Mouse (Mus musculus) cortical plate, adult 2 months (tissue): Measurements from ENCODE around the gene Tmcc2.

ENCODE experiments used
- CTCF ChIP-seq: fragments of 200-500 bp; IDR thresholded peaks from 2 replicates; pipeline ENCODE4 v1.5.1; 2011; ENCODE audit warnings: mild to moderate bottlenecking, control low read depth, low read length; ENCODE audit not compliant: insufficient read depth; ENCODE audit errors: extremely low read depth
- POLR2A ChIP-seq: fragments of 200-500 bp; IDR thresholded peaks from 2 replicates; pipeline ENCODE4 v1.6.1; 2011; ENCODE audit warnings: mild to moderate bottlenecking, low read length, control low read depth; ENCODE audit not compliant: insufficient read depth; ENCODE audit errors: extremely low read depth

- no peak for TF ChIP-seq CTCF
- TF ChIP-seq POLR2A: no peak
These were observed 55.6 kb downstream of the Tmcc2 start for GRCm38 (mm10) chr1:132335378-132335965.
